Mouse (Mus musculus) embryo, embryonic 10 days (tissue): ENCODE measurements around the gene Gm28360.
"Not testable (repeated sequence)": the region's sequence is repeated elsewhere in the genome, so short reads cannot be mapped to it uniquely, and the experiment has no call there.

ENCODE experiments used
- DNase-seq: peaks from one replicate; pipeline ENCODE4 v3.0.0-alpha.2; 2015; ENCODE audit warnings: low spot score

Gene Gm28360

GRCm38 (mm10) chr1:117829781-117830180 lies at the start of gene Gm28360:
TSS of gene Gm28360 (plus strand) at chr1:117830081.
- not testable (repeated sequence) for DNase-seq

- not testable (repeated sequence) for DNase-seq
Observed at GRCm38 (mm10) chr1:117780833-117781232, 49.0 kb upstream of the Gm28360 start, which contains the start of gene B020011L13Rik. TSS of gene B020011L13Rik (plus strand) at chr1:117781133.

DNA sequence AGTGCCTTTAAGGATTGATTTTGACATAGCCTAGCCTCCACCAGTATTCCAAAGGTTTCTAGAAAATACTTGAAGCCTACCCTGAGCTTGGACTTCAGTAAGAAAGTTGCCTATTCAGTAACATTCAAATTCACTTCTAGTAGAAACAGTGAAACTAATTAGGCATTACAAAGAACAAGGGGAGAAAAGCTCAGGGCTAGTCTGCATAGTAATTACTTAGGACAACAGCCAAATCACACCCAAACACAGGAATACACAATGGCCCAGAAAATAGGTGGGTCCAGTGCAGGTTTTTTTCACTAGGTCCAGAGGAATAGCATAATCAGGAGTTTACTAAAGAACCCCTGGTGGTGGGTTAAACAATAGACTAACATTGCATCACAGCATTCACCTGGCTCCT lies 13.6 kb upstream of the Gm28360 start:
- not testable (repeated sequence) for DNase-seq

DNA sequence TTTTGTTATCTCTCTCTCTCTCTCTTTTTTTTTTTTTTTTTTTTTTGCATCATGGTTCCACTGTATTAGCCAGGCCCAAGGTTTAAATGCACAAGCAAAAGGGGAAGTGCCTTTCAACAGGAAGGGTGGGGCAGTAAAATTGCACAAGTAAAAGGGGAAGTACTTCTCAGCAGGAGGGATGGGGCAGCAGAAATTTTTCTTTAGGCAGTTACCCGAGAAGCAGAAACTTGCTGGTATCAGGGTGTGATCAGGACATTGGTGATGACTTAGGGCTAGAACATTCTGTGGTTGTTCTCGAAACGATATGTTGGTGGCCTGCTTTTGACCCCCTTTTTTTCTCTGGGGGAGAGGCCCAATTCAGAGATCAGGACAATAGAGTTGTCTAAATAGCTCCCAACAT lies 21.8 kb downstream of the Gm28360 start:
- not testable (repeated sequence) for DNase-seq
